Mouse (Mus musculus) c-Kit-negative CD71-positive TER-119-positive erythroid progenitor cells, embryonic 14.5 days (primary cell): Measurements from ENCODE around the gene Sorcs1.

Source experiments
- DNase-seq: peaks from one replicate; pipeline ENCODE4 v3.0.0-alpha.2; 2013; ENCODE audit warnings: low read depth, low spot score

Sorcs1 gene

DNA sequence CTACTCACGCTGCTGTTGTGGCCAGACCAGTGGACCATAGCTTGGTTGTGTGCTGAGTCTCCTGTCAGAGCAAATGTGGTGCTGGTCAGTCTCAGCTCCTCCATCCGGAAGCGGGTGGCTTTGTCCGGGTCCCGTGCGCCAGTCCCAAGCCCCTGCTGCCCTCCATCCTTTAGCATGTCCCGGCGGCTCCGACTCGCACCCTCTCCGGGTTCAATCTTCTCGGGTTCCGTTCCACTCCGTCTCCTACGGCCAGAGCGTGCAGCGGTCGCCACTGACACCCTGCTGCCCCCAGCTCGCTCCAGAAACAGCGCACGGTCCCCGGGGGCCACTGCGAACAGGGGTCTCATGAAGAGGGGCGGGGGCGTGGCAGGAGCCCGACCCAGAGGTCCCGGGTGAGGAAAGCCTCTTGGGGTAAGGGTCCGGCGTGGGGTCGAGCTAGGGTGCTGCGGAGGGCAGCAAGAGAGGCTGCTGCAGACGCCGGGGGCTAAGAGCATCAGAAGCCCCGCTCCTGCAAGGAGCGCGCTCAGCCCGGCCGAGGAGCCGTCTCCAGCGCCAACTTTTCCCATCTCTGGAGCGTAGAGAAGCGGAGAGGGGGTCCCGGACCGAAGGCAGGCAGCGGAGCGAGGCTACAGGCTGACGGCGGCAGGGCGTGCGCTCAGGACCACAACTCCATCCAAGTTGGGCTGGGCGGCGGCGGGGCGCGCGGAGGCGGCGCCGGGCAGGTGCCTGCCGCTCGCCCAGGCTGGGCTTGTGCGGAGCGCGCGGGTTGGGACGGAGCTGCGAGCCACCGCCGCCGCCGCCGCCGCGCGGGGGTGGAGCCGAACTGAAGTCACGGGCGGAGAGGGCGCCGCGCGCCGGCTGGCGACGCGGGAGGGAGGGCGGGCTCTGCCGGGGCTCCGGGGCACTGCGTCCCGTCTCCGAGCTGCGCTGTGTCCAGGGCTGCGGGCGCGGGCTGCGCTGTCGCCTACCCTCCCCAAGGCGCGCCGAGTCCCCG is at the start of gene Sorcs1:
Gene Sorcs1, minus strand, starts transcription at position 744 of the 994 bp plus-strand sequence.
- no peak for DNase-seq

DNA sequence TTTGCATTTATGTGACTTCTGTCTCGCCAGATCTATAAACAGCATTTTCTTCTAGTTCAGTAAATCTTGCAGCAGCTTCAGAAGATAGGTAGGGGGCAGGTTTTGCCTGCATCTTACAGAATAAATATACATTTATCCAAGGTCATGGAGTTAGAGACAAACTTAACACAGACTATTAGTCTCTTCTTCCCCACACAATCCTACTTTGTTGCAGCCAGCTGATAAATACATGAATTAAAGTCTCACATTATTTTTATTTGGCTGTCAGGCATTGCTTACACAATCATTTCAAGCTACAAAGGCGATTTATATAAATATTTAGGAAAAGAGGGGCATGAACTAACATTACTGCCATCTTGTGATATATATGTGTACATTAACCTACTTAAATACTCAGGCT is 4.8 kb upstream of the Sorcs1 start:
- no peak for DNase-seq

DNA sequence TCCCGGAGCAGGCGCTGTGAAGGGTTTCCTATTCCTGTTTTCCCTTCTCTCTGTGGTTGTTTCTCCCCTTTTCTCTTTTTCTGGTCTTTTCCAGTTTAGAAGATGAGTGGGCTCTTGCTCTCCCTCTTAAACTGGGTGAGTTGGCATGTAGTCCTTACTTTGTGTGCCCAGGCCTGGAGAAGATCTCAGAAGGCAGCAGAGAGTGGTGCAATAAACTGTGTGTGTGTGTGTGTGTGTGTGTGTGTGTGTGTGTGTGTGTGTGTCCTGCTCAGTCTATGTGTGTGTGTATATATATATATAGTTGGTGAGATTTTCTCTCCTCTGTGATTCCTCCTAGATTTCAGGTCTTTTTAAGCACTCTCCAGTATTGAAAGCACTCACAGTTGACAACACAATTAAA is 500 bp upstream of the Sorcs1 start:
- no peak for DNase-seq

DNA sequence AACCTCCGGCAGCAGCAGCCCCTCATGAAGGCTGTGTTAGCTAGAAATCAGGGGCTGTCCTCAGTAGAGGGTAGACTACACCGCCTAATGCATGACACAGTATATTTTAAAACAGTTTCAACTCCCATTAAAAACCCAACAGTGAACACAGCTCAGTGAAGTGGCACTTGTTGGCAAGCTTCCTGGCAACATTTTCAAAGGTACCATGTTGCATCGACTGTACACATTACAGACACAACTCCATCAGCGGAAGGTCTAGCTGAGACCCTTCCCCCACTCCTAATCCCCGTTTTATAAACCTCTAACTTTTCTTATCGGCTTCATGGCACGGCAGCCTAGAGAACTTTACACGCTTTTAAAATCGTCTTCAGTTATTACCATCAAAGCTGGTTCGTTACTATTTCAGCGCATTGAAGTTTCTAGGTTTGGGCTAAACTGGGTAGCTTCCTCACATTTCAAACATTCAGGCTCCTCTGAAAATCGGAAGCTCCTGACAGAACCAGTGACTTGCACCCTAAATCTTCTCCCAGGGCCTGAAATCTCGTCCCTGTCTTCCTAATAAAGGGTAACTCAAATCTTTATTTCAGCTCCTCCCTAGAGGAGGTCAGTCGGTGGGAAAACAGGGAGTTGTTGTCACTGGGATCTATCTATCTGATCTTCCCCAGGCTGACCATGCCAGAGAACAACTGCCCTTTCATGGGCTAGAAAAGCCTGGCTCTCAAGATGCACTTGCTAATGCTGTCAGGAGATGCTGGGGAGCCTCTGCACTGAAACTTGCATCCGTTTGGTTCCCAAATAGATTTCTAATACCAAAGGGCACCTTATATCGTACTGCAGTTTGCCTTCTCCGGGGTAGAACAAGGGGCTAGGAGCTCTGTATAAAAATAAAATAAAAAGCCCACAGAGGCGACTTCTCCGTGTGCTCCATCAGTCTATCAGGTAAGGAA is 1.6 kb downstream of the Sorcs1 start:
- no peak for DNase-seq

DNA sequence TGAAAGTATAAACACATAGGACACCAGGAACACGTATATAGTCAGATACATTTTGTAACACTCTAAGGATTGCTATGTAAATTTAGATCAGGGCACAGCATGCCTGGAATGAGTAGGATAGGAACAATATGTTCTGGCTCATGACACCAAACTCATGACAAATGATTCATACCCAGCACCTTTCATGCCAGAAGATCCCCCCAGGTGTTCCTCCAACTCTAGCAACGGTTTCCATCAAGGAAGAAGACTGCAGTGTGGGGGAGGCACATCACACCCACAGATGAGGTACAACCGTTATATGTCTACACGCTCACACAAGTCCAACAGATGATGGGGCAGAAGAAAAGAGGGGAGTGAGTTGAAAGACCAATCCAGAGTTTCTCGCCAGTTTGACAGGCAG is 3.5 kb downstream of the Sorcs1 start:
- no peak for DNase-seq

DNA sequence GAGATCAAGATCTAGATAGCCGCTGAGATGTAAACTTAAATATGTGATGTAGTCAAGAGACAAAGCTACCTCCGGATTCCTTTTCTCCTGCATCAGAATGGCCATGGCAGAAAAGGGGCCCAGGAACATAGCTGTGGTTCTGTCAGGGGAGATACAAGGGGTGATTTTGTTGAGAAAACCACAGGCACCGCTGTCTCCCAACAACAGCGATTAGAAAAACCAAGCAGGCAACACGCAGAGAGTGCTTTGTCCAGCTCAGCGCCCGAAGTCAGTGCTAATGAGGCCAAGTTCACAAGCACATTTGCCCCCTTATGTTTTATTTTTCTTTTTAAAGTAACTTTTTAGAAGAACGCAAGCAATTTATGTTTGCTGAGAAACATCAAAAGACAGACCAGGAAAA is 10.9 kb downstream of the Sorcs1 start:
- DNase-seq = no peak

DNA sequence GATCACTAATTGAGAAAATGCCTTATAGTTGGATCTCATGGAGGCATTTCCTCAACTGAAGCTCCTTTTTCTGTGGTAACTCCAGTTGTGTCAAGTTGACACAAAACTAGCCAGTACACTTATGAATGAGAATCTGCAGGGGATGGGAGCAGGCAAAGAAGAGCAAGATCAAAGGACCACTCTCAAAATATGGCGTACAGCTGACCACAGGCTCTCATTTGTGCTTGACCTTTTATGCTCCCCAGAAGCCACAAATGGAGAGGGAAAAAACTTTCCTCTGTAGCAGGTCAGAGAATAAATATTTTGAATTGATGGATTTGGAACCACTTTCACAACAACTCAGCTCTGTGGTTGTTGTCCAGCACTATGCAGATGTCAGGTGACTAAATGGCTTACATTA is 14.1 kb downstream of the Sorcs1 start:
- DNase-seq = no peak

DNA sequence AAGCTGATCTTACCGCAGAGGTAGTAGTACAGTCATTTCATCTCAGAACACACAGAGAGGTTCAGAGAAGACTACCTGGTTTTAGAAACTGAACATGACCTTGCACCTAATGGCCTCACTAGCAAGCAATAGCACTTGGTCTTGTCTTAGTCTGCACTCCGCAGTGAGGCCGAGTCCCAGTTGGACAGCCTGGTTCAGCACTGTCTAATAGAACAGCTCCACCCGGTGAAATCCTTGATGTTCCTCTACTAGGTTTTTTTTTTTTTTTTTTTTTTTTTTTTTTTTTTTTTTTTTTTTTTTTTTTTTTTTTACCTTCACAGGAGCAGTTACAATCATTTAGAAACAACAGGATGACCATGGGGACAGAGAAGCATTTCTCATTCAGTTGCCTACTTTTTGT is 19.3 kb downstream of the Sorcs1 start:
- DNase-seq = no peak

DNA sequence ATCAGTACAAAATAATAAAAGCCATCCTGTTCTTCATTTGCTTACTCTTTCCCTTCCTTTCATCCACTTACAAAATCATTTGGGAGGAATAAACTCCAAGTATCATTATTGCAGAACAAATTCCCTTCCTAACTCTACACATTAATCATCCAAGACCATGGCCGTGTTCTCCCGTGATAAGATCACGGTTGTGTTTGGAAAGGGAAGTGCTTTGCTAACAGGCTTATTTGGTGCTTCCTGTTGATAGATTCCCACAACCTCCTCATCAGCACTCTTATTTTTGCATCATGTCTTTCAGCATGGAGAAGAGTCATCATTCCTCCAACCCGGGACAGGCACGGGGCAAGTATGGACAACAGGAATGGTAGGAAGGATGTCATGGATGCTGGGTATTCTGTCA is 25.7 kb downstream of the Sorcs1 start:
- no peak for DNase-seq

DNA sequence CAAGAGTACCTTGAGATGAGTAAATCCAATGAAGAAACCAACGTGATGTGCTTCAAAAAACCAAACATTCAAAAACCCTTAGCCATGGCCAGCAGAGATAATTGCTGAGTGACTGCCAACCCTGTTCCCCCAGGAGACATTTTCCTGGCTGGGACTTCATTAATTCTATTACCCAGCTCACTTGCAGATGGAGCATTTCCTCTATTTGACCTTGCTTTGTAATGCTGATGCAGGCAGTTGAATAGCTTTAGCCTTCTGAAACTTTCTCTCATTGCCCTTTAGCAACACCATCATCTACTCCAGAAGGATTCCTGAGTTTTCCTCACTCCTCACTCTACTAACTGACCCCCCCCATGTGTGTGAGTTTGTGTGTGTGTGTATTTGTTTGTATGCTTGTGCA is 34.6 kb downstream of the Sorcs1 start:
- no peak for DNase-seq

DNA sequence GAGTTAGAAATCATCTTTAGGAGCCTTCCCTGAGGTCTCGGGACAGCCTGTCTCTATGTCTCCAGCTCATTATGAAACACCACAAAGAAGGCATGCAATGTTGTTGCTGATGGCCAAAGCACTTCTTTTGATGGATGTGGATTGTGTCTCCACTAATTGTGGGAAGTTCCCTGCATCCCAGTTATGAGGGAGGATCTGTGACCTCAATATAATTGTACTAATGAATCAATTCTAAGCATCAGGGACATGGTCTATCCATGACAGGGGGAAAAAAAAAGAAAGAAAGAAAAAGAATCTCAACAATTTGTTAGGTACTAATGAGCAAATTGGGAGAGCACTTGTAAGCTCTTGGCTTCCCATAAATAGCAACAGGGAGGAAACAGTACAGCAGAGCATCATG is 36.3 kb downstream of the Sorcs1 start:
- no peak for DNase-seq

DNA sequence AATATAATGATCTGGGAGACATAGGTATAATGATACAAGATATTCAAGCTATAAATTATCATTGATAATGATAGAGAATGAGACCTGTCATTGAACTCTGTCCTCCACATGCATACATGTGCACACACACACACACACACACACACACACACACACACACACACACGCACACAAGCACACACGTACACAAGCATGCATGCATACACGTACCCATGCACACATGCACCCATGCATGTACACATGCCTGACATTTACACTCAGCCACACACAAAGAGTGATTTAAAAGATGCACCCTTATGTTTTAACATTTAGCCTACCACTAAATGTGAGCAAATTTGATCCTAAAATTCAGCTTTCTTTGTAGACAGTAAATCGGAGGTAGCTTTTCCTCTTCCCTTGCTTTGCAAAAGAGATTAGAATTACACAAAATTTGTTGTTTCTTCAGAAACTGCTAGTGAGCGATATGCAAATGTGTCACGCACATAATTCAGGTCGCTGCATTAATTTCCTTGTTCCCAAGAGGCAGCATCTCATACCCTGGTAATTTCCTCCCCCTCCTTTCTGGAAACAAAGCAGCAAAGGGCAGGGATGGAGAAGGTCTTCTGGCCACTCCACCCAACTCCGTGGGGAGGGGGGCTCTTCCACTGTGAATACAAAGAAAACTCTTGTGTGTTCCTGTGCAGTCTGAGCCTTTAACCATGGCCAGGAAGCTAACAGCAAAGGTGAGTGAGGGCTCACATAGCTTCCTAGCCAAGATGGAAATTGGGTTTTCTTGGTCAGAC is 38.0 kb downstream of the Sorcs1 start:
- DNase-seq = no peak

DNA sequence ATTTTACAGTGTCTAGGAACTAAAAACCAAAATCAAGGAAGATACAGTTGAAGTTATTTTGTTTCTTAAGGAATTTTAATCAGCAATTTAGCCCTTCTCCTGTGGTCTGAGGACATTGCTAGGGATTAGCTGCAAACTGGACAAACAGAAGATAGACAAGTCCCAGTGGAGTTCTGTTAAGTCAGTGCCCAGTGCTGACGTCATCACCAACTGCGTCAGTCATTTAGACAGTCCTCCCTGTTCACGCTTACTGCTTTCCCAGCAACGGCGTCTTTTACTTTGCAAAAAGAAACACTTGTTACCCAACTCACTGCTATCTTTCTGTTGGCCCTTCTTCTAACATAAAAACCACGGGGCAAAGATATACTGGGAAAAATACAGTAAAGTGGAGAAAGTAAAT is 40.3 kb downstream of the Sorcs1 start:
- no peak for DNase-seq

DNA sequence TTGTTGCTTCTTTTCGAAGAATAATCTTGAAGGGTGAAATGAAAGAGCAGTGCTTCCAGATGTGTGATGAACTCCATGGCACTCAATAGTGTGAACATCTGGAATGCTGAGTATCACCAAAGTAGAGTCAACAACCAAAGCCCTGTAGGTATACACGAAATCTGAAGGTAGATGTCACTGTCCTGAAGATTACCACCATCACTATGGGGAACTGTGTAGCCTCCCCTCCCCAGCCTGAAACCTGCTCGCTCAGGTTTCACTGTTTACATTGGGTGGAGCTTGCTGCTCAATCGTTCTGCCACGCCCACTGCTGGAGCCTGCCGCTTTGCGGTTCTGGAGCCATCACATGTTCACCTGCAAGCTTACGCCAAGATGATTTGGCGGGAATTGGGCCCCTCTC is 64.4 kb downstream of the Sorcs1 start:
- DNase-seq = no peak

DNA sequence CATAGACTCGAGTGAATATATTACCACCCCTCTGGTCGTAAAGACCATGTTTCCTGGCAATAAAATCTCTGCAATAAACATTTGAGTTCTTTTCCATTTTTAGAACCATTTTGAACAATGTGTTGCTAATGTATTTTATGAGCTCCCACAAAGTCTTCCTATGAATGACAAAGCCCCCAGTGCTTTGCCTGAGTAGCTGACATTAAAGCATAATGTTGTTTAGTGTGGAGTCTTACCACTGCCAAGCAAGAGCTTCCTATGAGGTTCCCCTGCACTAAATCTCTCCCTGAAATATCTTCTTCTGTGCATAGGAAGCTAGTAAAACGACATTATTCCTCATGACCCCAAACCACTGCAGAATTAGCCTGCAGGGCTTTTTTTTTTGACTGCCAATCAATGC is 66.8 kb downstream of the Sorcs1 start:
- DNase-seq = no peak

DNA sequence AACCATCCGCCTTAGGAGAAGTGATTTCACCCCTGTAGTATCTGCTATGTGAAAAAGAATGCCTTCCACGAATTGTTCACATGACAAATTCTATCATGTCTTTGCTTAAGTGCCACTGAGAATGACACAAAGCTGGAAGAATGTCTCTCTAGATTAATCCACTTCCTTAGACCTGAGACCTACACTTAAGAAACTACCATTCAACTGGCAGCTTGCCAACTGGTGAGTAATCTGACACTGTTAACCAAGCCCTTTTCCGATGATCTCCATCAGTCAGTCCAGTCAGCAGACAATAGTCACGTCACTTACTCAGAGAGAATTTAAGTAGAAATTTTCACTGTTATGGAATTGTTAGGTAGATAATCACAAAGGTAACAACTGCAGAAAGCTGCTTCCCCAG is 74.6 kb downstream of the Sorcs1 start:
- DNase-seq = no peak

DNA sequence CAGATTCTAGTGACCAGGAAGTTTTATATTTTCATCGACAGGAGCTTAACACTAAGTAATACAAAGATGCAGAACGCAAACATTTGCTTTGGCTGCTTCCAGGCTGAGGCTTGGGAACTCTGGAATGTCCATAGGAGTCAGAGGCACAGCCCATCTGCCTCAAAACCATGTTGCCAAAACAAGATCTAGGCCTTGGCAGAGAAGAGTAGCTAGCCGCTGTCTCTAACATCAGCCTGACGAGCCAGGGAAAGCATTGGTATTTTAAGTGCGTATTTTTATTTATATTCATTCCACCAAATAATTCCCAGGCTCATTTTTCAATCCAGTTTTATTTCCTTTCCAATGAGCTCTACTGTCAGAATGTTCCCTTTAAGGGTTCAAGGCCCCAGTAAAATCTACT is 75.1 kb downstream of the Sorcs1 start:
- DNase-seq = no peak

DNA sequence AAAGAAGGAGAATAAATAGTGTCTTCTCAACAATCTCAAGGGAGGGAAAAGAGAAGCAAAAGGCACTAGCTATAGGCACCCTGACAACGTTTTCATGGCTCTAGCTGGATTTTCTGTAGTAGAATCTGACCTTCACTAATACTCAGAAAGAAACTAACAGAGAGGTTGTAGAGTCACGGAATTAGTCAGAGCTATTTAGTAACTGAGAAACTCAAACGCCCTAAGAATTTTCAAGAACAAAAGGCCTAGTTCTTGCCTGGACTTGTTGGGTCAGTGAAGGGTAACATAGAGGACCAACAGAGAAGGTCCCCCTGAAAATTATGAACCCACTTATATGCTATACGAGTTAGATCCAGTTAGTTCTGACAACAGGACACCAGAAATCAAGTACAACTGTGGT is 81.1 kb downstream of the Sorcs1 start:
- no peak for DNase-seq

DNA sequence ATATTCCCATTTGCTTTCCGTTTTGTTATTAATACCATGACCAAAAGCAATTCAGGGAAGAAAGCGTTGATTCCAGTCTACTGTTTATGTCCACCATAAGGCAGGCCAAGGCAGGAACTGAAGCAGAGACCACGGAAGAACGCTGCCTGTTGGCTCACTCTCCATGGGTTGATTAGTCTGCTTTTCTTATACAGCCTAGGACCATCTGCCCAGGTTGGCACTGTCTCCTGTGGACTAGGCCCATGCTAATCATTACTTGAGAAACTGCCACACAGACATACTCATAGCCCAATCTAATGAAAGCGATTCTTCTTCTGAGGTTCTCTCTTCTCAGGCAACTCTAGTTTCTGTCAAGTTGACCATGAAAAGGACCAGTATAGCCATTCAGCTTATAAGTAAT is 92.3 kb downstream of the Sorcs1 start:
- no peak for DNase-seq

DNA sequence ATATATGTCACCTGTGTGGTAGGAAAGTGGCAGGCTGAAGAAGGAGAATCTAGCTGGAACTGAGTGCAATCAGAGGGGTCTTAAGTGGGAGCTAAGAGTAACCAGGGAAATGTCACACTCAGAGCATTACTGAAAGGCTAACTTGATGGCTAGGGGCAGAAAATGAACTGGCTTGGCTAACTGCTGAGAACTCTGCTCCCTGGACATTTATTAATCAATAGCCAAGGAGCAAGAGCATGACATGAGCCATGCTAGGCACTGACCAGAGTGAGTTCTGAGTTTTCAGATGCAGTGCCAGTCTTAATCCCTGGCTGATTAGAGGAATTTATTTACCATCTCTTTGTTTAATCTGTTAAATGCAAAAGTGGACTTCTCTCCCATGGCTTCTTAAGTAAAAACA is 95.5 kb downstream of the Sorcs1 start:
- DNase-seq = no peak

DNA sequence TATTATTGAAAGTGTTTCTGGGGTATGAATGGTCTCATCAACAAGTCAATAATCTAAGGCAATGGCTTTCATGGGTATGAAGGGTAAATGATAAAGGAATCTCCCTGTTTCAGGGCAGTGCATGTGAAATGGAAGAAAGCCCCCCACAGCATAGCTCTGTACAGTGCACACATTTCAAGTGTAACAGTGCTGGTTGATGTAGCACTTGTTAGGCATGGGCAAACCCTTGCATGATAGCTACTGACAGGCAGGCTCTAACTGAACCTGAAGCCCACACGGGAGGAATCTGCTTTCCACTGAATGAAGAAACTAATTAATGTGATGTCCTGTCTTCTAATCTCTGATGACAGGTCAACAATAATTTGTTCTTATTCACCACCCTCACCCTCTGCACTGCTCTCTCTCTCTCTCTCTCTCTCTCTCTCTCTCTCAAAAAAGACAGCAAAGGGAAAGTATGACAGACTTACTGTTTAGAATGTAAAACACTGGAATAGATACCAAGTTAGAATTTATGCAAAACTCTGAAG is 108.7 kb downstream of the Sorcs1 start:
- DNase-seq = no peak
